Mouse (Mus musculus) intestine, embryonic 16.5 days (tissue): ENCODE data around the gene Unc45b. TPM values are rescaled to one million over a fixed set of nuclear protein-coding genes. Genes with fewer than 3 reads are reported as not detected.
A peak's percentile ranks its signal among the peaks of the same experiment; 100 is the strongest.

ENCODE experiments used
- ATAC-seq: fragments of 200-750 bp; cut with Nextera tagmentation; 2 replicates; pipeline ENCODE4 v1.8.0; 2017; ENCODE audit warnings: moderate TSS enrichment, moderate library complexity
- H3K27ac ChIP-seq: fragments of 300-500 bp; sonication (generic); 2 replicates; pipeline ENCODE4 v1.5.1; 2014; ENCODE audit warnings: mild to moderate bottlenecking, low read length
- H3K27me3 ChIP-seq: fragments of 300-500 bp; sonication (generic); replicated peaks from 2 replicates; pipeline ENCODE4 v1.6.1; 2014; ENCODE audit warnings: low read length, control low read depth, mixed read lengths; ENCODE audit not compliant: control insufficient read depth, insufficient read depth
- H3K36me3 ChIP-seq: fragments of 300-500 bp; sonication (generic); 2 replicates; pipeline ENCODE4 v1.6.1; 2014; ENCODE audit warnings: low read length, control low read depth; ENCODE audit not compliant: control insufficient read depth, insufficient read depth
- H3K4me1 ChIP-seq: fragments of 300-500 bp; sonication (generic); 2 replicates; pipeline ENCODE4 v1.6.1; 2014; ENCODE audit warnings: low read length, control low read depth, mixed read lengths; ENCODE audit not compliant: control insufficient read depth, insufficient read depth
- H3K4me2 ChIP-seq: fragments of 300-500 bp; sonication (generic); 2 replicates; pipeline ENCODE4 v1.6.1; 2014; ENCODE audit warnings: low read depth, low read length, control low read depth
- H3K4me3 ChIP-seq: fragments of 300-500 bp; sonication (generic); 2 replicates; pipeline ENCODE4 v1.5.1; 2014; ENCODE audit warnings: mild to moderate bottlenecking, low read length
- H3K9ac ChIP-seq: fragments of 300-500 bp; sonication (generic); 2 replicates; pipeline ENCODE4 v1.6.1; 2014; ENCODE audit warnings: low read depth, low read length
- H3K9me3 ChIP-seq: fragments of 300-500 bp; sonication (generic); 2 replicates; pipeline ENCODE4 v1.6.1; 2016; ENCODE audit warnings: low read length, control low read depth; ENCODE audit not compliant: control insufficient read depth
- WGBS: fragments of 180-500 bp; shearing (Covaris S2); extraction: QIAGEN DNeasy Blood & Tissue Kit; methylation state at CpG from one replicate; pipeline ENCODE4 v1.1.7; 2014; 5-methylcytosine and 5-hydroxymethylcytosine counted together
- polyA plus RNA-seq: library from polyadenylated mRNA; unstranded; fragments of >200 nt; fragmentation: Nextera tagmentation; extraction: Ambion mirVana; gene quantifications from 2 replicates; pipeline ENCODE4 v1.2.1, GENCODE M21; 2015

Unc45b gene
- polyA plus RNA-seq, 1 experiment from 2014 or later: 2.3 TPM

GRCm38 (mm10) chr11:82889524-82890341 lies 20.6 kb upstream of the Unc45b start:
- Histone ChIP-seq H3K36me3 (no peaks in the 10 kb centered on the region), H3K4me3 (peak overlapping the region; percentile 67), H3K4me2 (peak overlapping the region; percentile 89), H3K9me3 (no peaks in the 10 kb centered on the region), H3K27me3 (peaks cover 5% of the 10 kb centered on the region; the same call in 1 of the 2 replicates), H3K4me1 (peaks cover 14% of the 10 kb centered on the region; the same call in 1 of the 2 replicates), H3K9ac (peak overlapping the region; percentile 86), H3K27ac (peak overlapping the region; percentile 64)
- peak; percentile 67 for ATAC-seq
- 6% methylated on average over 30 of the region's 31 CpGs for WGBS

GRCm38 (mm10) chr11:82890342-82890762 lies 20.0 kb upstream of the Unc45b start, which contains the start of gene Rad51d:
TSS of gene Rad51d (minus strand) at chr11:82890614.
- WGBS: under 1% methylated on average over 26 of the region's 26 CpGs
- Histone ChIP-seq H3K4me2 (peak within 1 kb of the TSS; percentile 89), H3K9ac (peak within 1 kb of the TSS; percentile 86), H3K27ac (peak within 1 kb of the TSS; percentile 64), H3K4me1 (peaks cover 14% of the 10 kb centered on the region; the same call in 1 of the 2 replicates), H3K9me3 (no peaks in the 10 kb centered on the region), H3K36me3 (no peaks in the 10 kb centered on the region), H3K4me3 (peak within 1 kb of the TSS; percentile 67), H3K27me3 (peaks cover 5% of the 10 kb centered on the region; the same call in 1 of the 2 replicates)
- peak; percentile 96 for ATAC-seq

GRCm38 (mm10) chr11:82891936-82892335 lies 18.4 kb upstream of the Unc45b start, which contains the start of gene Fndc8:
TSS of gene Fndc8 (plus strand) at chr11:82892124.
- ATAC-seq: no peak

GRCm38 (mm10) chr11:82897478-82897877 lies 12.9 kb upstream of the Unc45b start:
- no peak overlapping the region for H3K9ac ChIP-seq
- no peak for ATAC-seq
- no peak overlapping the region for H3K4me3 ChIP-seq
- no peaks in the 10 kb centered on the region for H3K9me3 ChIP-seq
- no peaks in the 10 kb centered on the region for H3K4me1 ChIP-seq
- H3K27me3 ChIP-seq: no peaks in the 10 kb centered on the region
- H3K27ac ChIP-seq: no peak overlapping the region
- H3K36me3 ChIP-seq: peaks cover 11% of the 10 kb centered on the region; the same call in 1 of the 2 replicates
- no peak overlapping the region for H3K4me2 ChIP-seq
- 84% methylated on average over 10 of the region's 10 CpGs for WGBS

More at GRCm38 (mm10) chr11:82891936-82892335, 18.4 kb upstream of the Unc45b start, which contains the start of gene Fndc8:
- Histone ChIP-seq H3K36me3 (no peaks in the 10 kb centered on the region), H3K4me1 (peaks cover 14% of the 10 kb centered on the region; the same call in 1 of the 2 replicates), H3K9ac (no peak within 1 kb of the TSS), H3K9me3 (no peaks in the 10 kb centered on the region), H3K27me3 (peaks cover 5% of the 10 kb centered on the region; the same call in 1 of the 2 replicates), H3K4me2 (no peak within 1 kb of the TSS), H3K4me3 (no peak within 1 kb of the TSS), H3K27ac (no peak within 1 kb of the TSS)
- WGBS: 56% methylated on average over 7 of the region's 7 CpGs

GRCm38 (mm10) chr11:82899720-82900119 lies 10.6 kb upstream of the Unc45b start:
- H3K4me2 ChIP-seq: no peak overlapping the region
- H3K4me1 ChIP-seq: no peaks in the 10 kb centered on the region
- no peak for ATAC-seq
- H3K27me3 ChIP-seq: no peaks in the 10 kb centered on the region
- no peak overlapping the region for H3K27ac ChIP-seq
- peaks cover 23% of the 10 kb centered on the region for H3K36me3 ChIP-seq
- no peak overlapping the region for H3K9ac ChIP-seq
- H3K9me3 ChIP-seq: no peaks in the 10 kb centered on the region
- WGBS: 91% methylated on average over 5 of the region's 5 CpGs
- H3K4me3 ChIP-seq: no peak overlapping the region

GRCm38 (mm10) chr11:82901606-82902310 lies 8.6 kb upstream of the Unc45b start:
- Histone ChIP-seq H3K9ac (no peak overlapping the region), H3K4me1 (no peaks in the 10 kb centered on the region), H3K36me3 (peaks cover 23% of the 10 kb centered on the region), H3K27me3 (no peaks in the 10 kb centered on the region), H3K27ac (no peak overlapping the region), H3K4me2 (no peak overlapping the region), H3K9me3 (no peaks in the 10 kb centered on the region), H3K4me3 (no peak overlapping the region)
- WGBS: 91% methylated on average over 20 of the region's 20 CpGs
- ATAC-seq: no peak

GRCm38 (mm10) chr11:82904952-82905351 lies 5.4 kb upstream of the Unc45b start:
- 52% methylated on average over 8 of the region's 8 CpGs for WGBS
- H3K36me3 ChIP-seq: peaks cover 20% of the 10 kb centered on the region
- no peak for ATAC-seq

GRCm38 (mm10) chr11:82905816-82906215 lies 4.5 kb upstream of the Unc45b start:
- H3K9ac ChIP-seq: no peak overlapping the region
- H3K36me3 ChIP-seq: peaks cover 20% of the 10 kb centered on the region
- 95% methylated on average over 5 of the region's 5 CpGs for WGBS
- no peak overlapping the region for H3K4me2 ChIP-seq
- H3K4me3 ChIP-seq: no peak overlapping the region
- no peak for ATAC-seq
- H3K27ac ChIP-seq: no peak overlapping the region
- no peaks in the 10 kb centered on the region for H3K9me3 ChIP-seq
- peaks cover 4% of the 10 kb centered on the region for H3K4me1 ChIP-seq
- H3K27me3 ChIP-seq: no peaks in the 10 kb centered on the region

More at GRCm38 (mm10) chr11:82904952-82905351, 5.4 kb upstream of the Unc45b start:
- Histone ChIP-seq H3K9ac (no peak overlapping the region), H3K27ac (no peak overlapping the region), H3K4me2 (no peak overlapping the region), H3K9me3 (no peaks in the 10 kb centered on the region), H3K27me3 (no peaks in the 10 kb centered on the region), H3K4me1 (peaks cover 4% of the 10 kb centered on the region), H3K4me3 (no peak overlapping the region)
